Mouse (Mus musculus): Measurements from ENCODE around the gene Wnt10b.

GRCm38 (mm10) chr15:98724441-98724840, 53.5 kb downstream of the Wnt10b start:
- TF ChIP-seq GATA1 (IDR thresholded peaks at IDR 0.05; ENCODE audit: borderline replicate concordance, low read length) = no peak
- no peak for TF ChIP-seq FLI1 (IDR thresholded peaks at IDR 0.05; ENCODE audit: low read length)
